Mouse (Mus musculus): Measurements from ENCODE around the gene Cbx4. TPM values are rescaled to one million over a fixed set of nuclear protein-coding genes. Genes with fewer than 3 reads are reported as not detected.

The Cbx4 gene
- polyA plus RNA-seq (2012; rRNA removed): 2.5 and 2.9 TPM in 2 replicates

DNA sequence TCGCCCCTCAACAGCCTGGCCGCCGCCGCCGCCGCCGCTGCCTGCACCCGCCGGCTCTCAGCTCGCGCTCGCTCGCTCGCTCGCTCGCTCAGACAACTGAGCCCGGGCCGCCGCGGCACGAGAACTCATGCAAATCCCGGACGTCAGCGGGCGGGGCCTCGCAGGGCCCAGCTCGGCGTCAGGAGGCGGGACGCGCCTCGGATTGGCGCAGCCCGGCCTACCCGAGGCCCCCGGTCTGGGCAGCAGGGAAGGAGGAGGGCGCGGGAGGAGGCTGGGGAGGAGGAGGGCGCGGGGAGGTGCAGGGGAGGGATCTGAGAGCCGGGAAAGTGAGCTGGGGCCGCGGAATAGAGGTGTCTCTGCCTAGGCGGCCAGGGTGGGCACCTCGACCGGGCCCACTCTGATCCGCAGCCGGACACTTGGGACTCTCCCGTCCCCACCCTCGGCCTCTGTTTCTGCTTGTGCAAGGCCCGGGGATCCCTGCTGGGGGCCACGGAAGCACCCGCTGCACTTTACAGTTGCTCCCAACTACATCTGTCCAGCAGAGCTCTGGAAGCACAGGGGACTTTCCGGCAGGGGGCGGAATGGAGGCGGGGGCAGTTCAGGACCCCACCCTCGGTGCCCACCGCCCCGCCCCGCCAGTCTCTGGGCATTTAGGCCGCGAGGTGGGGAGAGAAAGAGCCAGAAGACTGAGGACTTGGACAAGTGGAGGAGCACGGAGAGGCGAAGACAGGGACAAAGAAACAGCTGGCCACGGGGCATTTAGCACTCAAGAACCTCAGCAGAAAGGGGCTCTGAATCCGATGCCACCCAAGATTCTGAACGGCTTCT lies at the start of gene Cbx4:
Cbx4 (minus strand) TSS at position 78 of the 828 bp plus-strand sequence.

DNA sequence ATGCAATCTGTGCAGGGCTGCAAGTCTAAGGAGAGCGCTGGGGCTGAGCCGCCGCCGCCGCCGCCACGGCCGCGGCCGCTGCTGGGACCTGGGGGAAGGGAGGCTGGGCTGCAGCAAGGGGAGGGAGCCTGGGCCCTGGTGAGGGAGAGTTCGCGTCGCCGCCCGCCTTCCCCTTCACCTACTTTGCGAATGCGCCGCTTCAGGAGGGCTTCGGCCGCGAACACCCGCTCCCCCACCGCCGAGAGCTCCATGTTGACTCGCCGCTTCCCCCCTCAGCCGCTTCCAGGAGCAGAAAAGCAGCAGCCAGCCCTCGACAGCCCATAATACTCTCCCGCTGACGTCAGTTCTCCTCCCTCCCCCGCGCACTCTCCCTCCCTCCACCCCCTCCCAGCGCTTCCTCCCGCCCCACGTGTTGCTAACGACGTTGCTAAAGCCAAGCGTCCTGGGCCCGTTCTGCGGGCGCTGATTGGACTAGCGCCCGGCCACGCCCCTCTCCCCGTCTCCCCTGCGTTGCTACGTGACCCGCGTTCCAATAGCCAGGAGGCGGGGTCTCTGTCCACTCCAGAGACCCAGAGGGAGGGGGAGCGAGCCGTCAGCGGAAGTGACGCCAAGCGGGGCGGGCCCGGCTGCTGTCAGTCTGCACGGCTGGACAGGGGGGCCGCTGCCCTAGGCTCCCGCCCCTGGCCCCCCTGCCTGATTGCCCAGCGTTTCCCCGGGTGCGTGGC lies 45.3 kb downstream of the Cbx4 start, which contains the start of gene Cbx8:
Cbx8 (minus strand) TSS at position 370 of the 725 bp plus-strand sequence.

Other genes with a start within 250 kb of the Cbx4 start
- gene Rbfox3, start 174.6 kb downstream of the Cbx4 start, polyA plus RNA-seq (2012; rRNA removed): 0.16 and 0.18 TPM in 2 replicates
- gene Enpp7, start 98.0 kb downstream of the Cbx4 start, polyA plus RNA-seq (2012; rRNA removed): not detected in 2 replicates
- gene Cbx2, start 63.3 kb downstream of the Cbx4 start, polyA plus RNA-seq (2012; rRNA removed): 1.4 and 1.8 TPM in 2 replicates
- gene Cbx8, start 45.3 kb downstream of the Cbx4 start, polyA plus RNA-seq (2012; rRNA removed): 0.60 and 0.61 TPM in 2 replicates
- gene Tbc1d16, start 142.3 kb upstream of the Cbx4 start, polyA plus RNA-seq (2012; rRNA removed): 0.97 and 0.99 TPM in 2 replicates
- 0.61 and 0.63 TPM in 2 replicates for gene Ccdc40, start 142.4 kb upstream of the Cbx4 start, polyA plus RNA-seq (2012; rRNA removed)
- 12.8 and 14.2 TPM in 2 replicates for gene Gaa, start 181.7 kb upstream of the Cbx4 start, polyA plus RNA-seq (2012; rRNA removed)
- 102 and 104 TPM in 2 replicates for gene Eif4a3, start 213.9 kb upstream of the Cbx4 start, polyA plus RNA-seq (2012; rRNA removed)
- gene Card14, start 221.5 kb upstream of the Cbx4 start, polyA plus RNA-seq (2012; rRNA removed): 0.18 and 0.22 TPM in 2 replicates

All from liver, embryonic 14 days (tissue).